Mouse (Mus musculus) kidney, postnatal 36 days (tissue): ENCODE results near the gene Mypop.

Experiments used
- DNase-seq, 2 experiments: peaks; one replicate each; pipeline ENCODE4 v3.0.0; 2021 to 2022; ENCODE audit warnings: mixed read lengths in 2 of 2

Mypop gene

GRCm38 (mm10) chr7:18991660-18992293 lies 732 bp downstream of the Mypop start:
- DNase-seq = peak in 1 of 2 experiments; percentile 22

DNA sequence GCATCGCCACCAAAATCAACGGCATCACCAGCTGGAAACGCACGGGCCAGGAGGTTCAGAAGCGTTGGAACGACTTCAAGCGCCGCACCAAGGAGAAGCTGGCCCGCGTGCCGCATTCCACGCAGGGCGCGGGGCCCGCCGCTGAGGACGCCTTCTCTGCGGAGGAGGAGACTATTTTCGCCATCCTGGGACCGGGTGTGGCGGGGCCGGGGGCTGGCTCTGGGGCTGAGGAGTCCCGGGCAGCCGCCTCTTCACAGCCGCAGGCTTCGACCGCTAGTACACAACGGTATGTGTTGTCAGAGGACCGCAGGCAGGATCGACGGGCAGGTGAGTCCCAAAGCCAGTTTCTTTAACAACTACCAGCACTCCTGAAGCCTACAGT lies 1.2 kb downstream of the Mypop start:
- peak in 1 of 2 experiments; percentile 44 for DNase-seq

DNA sequence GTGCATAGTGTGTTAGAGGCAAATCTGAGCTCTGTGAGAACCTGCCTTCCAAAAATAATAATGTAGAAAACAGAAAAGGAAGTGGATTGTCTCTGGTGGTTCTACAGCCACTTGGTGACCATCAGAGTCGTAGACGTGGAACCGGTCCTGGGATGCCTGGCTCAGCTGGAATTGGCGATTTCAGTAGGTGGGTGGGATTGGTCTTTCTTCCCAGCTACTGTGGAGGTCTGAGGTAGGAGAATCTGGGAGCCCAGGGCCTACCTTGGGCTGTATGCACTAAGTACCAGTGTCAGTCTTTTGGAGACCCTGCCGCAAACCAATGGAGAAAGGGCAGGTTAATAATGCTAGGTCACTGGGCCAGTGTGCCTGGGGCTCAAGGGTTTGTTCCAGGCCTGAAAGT lies 2.0 kb downstream of the Mypop start:
- no peak for DNase-seq

DNA sequence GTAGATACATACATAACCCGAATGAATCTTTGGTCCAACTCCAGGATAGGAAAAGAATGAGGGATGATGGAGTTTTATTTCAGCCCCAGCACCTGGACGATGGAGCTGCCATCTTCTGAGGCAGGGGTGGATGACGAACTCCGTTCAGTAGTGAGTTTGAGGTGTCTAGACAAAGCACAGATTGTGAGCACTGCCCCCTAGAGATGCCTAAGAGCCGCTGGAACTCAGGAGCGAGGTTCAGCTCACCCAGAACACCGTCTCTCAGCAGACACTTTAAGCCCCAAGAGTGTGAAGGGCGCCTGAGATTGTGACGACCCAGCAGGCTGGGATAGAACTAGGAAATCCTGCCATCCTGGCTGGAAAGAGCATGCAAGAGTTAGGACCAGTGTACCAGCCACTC lies 7.8 kb downstream of the Mypop start:
- no peak for DNase-seq

- no peak for DNase-seq
Observed at GRCm38 (mm10) chr7:19000421-19000820, 9.4 kb downstream of the Mypop start.

GRCm38 (mm10) chr7:19001066-19001806 lies 10.2 kb downstream of the Mypop start:
- DNase-seq = peak; percentile 77 to 84

DNA sequence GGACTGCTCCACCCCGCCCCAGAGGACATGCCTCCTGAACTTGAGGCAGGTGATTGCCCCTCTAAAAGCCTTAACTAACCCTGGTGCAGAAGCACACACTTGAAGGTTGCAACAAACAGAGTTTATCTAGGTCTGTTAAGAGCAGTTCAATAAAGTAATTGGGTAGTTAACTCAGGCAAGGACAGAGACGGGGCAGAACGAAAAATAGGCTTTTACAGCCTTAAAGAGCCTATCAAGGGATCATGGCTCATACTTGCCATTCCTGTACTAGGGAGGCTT lies 10.7 kb downstream of the Mypop start:
- no peak for DNase-seq

GRCm38 (mm10) chr7:19002115-19002514 lies 11.1 kb downstream of the Mypop start:
- no peak for DNase-seq

DNA sequence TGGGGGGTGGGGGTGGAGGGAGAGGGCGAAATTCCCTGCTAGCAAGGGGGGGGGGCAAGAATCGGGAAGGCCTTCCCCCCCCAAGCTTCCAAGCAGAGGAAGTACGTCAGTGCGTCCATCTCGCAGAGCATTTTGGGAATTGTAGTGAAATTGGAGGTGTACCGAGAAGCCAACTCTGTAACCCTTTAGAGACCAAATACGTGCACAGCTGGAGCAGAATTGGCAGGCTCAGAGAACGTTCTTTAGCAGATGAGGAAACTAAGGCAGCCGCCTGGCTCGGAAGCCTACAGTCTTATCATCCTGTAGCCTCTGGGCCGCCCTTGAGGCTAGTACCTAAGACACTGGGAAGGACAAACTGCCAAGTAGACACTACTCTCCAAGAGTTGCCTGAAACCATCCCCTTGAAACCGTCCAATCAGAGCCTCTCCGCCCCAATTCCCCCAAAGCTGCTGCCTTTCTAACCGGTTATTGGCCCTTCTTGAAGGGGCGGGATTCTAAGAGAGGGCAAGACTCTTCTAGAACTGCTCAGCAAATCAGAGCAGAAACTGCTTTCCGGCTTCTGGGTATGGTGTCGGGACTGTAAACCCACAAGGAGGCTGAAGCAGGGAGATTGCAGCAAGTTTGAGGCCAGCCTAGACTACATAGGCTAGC lies 11.9 kb downstream of the Mypop start:
- DNase-seq = peak; percentile 82 to 92

DNA sequence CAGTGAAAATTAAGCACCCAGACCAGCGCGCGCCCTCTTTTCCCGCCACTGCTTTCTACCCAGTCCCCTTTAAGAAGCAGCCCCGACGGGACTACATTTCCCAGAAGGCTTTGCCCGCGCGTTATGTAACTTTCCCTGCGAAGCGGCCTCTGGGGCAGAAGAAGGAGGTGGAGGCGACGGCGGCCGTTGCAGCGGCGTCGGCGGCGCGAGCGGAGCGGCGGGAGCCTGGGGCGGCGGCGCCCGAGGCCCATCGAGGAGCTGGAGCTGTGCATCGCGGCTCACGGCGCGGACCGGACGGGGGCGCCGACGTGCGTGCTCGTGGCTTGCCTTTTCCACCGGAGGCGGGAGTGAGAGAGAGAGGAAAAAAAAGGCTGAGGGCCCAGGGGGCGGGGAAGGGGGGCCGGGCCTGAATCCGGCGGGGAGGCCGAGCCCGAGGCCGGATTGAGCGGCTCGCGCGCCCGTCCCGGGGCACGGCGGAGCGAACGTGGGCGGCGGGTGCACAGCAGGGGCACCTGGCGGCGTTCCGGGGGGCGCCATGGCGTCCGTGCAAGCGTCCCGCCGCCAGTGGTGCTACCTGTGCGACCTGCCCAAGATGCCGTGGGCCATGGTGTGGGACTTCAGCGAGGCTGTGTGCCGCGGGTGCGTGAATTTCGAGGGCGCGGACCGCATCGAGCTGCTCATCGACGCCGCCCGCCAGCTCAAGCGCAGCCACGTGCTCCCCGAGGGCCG lies 13.0 kb downstream of the Mypop start, which contains the start of gene Irf2bp1:
TSS of gene Irf2bp1 (plus strand) at position 143 of the 729 bp plus-strand sequence.
- DNase-seq = peak; percentile 96

GRCm38 (mm10) chr7:19004631-19005079 lies 13.6 kb downstream of the Mypop start:
- DNase-seq = peak in 1 of 2 experiments; percentile 39

DNA sequence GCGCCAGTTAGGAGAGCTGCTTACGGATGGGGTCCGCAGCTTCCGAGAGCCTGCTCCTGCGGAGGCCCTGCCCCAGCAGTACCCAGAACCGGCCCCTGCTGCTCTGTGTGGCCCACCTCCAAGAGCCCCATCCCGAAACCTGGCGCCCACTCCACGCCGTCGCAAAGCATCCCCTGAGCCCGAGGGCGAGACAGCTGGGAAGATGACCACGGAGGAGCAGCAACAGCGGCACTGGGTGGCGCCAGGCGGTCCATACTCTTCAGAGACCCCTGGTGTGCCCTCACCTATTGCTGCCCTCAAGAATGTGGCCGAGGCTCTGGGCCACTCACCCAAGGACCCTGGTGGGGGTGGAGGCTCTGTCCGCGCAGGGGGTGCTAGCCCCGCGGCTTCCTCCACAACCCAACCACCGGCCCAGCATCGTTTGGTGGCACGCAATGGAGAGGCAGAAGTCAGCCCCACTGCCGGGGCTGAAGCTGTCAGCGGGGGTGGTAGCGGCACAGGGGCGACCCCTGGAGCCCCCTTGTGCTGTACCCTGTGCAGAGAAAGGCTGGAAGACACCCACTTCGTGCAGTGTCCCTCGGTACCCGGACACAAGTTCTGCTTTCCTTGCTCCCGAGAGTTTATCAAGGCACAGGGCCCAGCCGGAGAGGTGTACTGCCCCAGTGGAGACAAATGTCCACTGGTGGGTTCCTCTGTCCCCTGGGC lies 14.5 kb downstream of the Mypop start:
- DNase-seq = peak in 1 of 2 experiments; percentile 12

DNA sequence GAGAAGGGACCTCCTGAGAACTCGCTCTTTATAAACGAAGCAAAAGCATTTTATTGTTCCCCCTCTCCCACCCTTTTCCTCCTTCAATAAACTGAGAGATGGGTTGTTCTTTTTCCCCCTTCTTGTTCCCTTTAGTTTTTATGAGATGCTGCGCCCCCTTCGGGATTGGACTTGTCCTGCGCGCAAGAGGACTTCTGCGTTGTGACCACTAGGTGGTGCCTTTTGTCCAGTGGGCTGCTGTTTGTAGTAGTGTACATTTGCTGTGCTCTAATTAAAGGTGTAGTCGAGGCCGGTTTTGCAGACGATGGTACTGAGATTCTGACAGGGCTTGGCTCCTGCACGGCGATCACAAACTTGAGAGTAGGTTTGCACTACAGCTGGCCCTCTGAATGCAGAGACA lies 15.4 kb downstream of the Mypop start:
- peak; percentile 88 to 90 for DNase-seq

DNA sequence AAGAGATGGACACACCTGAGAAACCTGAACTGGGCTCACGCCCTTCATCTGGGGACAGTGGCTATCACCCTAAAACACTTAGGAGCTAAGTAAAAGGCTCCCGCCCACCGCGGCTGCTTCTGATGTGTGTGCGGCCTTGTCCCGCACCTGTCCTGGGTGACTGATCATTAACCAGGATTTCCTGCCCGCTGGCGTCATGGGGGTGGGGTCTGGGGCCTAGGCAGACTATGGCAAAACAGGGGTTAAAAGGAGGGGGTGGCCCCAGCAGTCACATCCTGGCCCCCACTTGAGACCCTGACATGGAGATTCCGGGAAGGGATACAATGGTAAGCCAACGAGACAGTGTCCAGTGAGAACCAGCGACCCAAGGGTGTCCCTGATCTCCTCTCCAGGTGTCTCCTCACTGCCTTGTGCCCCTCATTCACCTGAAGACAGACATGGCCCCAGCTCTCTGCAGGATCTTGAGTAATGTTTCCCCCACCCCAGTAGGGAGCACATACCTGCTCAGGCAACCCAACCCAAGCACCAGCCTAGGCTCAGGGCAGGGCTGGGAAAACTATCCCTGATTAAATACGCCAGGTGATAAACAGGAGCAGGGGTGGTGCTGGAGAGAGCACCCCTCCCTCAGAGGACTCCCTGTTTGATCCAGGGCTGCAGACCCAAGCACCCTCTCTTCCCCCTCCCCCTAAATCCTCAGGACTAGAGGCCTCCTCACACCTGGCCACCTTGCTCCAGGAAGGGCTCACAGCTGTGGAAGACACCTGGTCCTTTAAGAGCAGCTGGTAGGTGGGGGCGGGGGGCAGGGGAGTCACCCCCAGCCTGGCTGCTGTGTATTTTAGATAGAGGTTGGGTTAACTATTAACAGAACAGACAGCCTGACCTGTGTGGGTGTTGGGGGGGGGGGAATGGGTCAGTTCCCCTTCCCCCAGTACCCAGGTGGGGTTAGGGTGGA lies 16.3 kb downstream of the Mypop start:
- DNase-seq = peak in 1 of 2 experiments; percentile 51

DNA sequence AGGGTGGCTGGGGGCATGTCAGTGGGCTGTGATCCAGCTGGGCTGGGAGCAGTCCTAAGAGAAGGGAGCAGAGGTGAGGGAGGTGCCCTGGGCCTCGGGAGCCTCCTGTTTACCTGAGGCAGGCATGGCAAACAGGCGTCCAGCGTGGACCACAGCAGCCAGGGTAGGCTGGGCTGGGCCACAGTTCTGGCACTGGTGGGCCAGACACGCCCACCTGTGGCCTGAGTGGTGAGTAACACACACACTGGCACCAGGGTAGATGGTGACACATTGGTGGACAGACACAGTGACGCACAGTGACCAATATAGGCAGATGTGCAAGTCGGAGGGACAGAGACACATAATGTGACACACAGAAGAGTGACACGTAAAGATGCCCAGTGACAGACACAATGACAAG lies 19.5 kb downstream of the Mypop start:
- DNase-seq = no peak

DNA sequence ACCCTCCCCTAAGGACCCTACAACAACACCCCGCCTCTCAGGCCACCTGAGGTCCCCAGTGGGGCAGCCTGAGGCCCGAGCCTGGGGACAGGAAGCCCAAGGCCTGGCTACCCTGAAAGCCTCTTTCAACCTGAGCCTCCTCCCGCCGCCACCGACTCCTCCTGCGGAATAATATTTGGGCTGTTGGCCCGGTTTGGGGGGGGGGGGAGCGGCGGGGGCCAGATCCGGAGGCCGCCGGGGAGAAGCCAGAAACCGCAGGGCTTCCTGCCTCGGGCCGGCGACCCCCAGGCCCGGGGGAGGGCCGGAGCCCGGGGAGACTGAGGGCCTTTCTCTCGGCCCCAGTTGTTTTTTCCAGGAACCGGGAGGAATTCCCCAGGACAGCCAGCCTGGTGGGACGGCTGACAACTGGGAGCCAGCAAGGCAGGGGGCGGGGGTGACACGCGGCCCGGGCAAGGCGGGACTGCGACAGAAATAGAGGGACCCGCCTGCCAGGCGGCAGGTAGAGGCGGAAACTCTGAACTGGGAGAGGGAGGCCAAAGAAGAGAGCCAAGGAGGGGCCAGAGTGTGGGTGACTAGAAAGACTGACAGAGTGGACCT lies 21.1 kb downstream of the Mypop start:
- peak in 1 of 2 experiments; percentile 62 for DNase-seq

DNA sequence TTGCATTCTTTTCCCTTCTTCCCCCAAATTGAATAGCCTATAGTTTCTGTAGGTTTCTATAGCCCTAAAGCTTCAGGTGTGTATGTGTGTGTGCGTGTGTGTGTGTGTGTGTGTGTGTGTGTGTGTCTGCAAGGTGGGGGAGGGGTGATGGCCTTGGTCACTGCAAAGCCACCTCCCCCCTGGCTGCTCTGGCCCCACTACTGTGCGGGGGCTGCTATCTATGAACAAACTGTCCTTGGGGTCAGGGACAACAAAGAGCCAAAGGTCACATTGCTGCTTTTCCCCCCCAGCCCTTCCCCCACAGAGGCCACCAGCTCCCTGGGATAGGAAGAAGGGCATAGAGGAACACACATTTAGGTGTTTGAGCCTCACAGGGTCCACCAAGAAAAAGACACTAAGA lies 21.8 kb downstream of the Mypop start:
- no peak for DNase-seq

DNA sequence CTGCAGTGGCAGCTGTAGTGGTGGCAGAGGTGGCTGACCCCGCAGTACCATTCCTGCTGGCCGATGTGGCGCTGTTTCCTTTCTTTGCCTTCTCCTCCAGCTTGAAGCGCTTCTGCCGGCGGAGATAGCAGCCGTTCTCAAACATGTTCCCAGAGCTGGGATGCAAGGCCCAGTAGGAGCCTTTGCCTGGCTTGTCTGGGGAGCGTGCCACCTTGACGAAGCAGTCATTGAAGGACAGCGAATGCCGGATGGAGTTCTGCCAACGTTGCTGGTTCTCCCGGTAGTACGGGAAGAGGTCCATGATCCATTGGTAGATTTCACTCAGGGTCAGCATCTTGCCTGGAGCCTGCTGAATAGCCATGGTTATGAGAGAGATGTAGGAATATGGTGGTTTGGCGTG lies 23.4 kb downstream of the Mypop start:
- no peak for DNase-seq

DNA sequence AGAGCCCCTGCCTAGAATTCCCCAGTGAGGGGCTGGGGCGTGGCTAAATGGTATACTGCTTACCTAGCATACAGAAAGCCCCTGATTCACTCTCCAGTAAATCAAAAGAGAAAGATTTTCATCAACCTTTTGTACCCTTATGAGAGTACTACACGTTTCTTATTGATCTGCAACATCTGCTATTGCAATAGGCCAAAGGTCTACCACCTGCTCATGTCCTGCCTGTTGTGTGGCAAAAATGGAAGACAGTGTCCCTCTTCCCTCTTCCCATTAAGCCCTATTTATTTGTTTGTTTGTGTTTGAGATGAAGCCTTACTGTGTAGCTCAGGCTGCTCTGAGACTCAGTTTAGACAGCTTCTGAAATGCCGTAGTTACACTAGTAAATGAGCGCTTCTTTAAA lies 25.0 kb downstream of the Mypop start:
- no peak for DNase-seq

GRCm38 (mm10) chr7:19017909-19018308 lies 26.9 kb downstream of the Mypop start:
- no peak for DNase-seq

- DNase-seq = no peak
Observed at GRCm38 (mm10) chr7:19021048-19021447, 30.0 kb downstream of the Mypop start.
